Mouse (Mus musculus) cerebellum, postnatal 10 days (tissue): Measurements from ENCODE around the gene BC055324.
A peak's percentile ranks its signal among the peaks of the same experiment; 100 is the strongest.
"Not testable (repeated sequence)": the region's sequence is repeated elsewhere in the genome, so short reads cannot be mapped to it uniquely, and the experiment has no call there.

ENCODE experiments used
- DNase-seq, 2 experiments: peaks; one replicate each; pipeline ENCODE4 v3.0.0; 2021; ENCODE audit warnings: mixed read lengths in 2 of 2

BC055324 gene

GRCm38 (mm10) chr1:163994721-163995608 is at the start of gene BC055324, which contains the start of gene Mettl18:
Gene BC055324 (minus strand): TSS chr1:163994796.
Gene Mettl18 (plus strand): TSS chr1:163994889.
- DNase-seq = peak; percentile 93 to 95

- DNase-seq = no peak
Observed at GRCm38 (mm10) chr1:164043549-164043948, 49.0 kb upstream of the BC055324 start.

- no peak for DNase-seq
Observed at GRCm38 (mm10) chr1:164040385-164041135, 46.0 kb upstream of the BC055324 start.

- DNase-seq = peak; percentile 30 to 38
Observed at GRCm38 (mm10) chr1:164027416-164027815, 32.8 kb upstream of the BC055324 start.

GRCm38 (mm10) chr1:164025685-164026084 is 31.1 kb upstream of the BC055324 start:
- no peak for DNase-seq

GRCm38 (mm10) chr1:164022106-164022505 is 27.5 kb upstream of the BC055324 start:
- not testable (repeated sequence) for DNase-seq

- not testable (repeated sequence) for DNase-seq
Observed at GRCm38 (mm10) chr1:164020746-164021145, 26.1 kb upstream of the BC055324 start.

GRCm38 (mm10) chr1:164019789-164020188 is 25.2 kb upstream of the BC055324 start:
- no peak for DNase-seq

- no peak for DNase-seq
Observed at GRCm38 (mm10) chr1:164018221-164018896, 23.8 kb upstream of the BC055324 start.

- no peak for DNase-seq
Observed at GRCm38 (mm10) chr1:164014616-164015015, 20.0 kb upstream of the BC055324 start.

GRCm38 (mm10) chr1:164009235-164009634 is 14.6 kb upstream of the BC055324 start:
- DNase-seq = peak; percentile 56 to 60

GRCm38 (mm10) chr1:164004311-164004710 is 9.7 kb upstream of the BC055324 start:
- no peak for DNase-seq

- DNase-seq = no peak
Observed at GRCm38 (mm10) chr1:164001831-164002452, 7.3 kb upstream of the BC055324 start.

GRCm38 (mm10) chr1:163995609-163995913 is 965 bp upstream of the BC055324 start:
- no peak for DNase-seq

- no peak for DNase-seq
Observed at GRCm38 (mm10) chr1:163994173-163994720, 349 bp downstream of the BC055324 start.

GRCm38 (mm10) chr1:163992371-163992770 is 2.2 kb downstream of the BC055324 start:
- DNase-seq = no peak

- DNase-seq = no peak
Observed at GRCm38 (mm10) chr1:163976515-163976914, 18.1 kb downstream of the BC055324 start.

GRCm38 (mm10) chr1:163975088-163975487 is 19.5 kb downstream of the BC055324 start:
- DNase-seq = no peak

- no peak for DNase-seq
Observed at GRCm38 (mm10) chr1:163974471-163974870, 20.1 kb downstream of the BC055324 start.

- no peak for DNase-seq
Observed at GRCm38 (mm10) chr1:163964008-163964689, 30.4 kb downstream of the BC055324 start.

- no peak for DNase-seq
Observed at GRCm38 (mm10) chr1:163958036-163958435, 36.6 kb downstream of the BC055324 start.

- no peak for DNase-seq
Observed at GRCm38 (mm10) chr1:163953396-163953795, 41.2 kb downstream of the BC055324 start.
